Mouse (Mus musculus): ENCODE results near the gene Nyap2.

DNA sequence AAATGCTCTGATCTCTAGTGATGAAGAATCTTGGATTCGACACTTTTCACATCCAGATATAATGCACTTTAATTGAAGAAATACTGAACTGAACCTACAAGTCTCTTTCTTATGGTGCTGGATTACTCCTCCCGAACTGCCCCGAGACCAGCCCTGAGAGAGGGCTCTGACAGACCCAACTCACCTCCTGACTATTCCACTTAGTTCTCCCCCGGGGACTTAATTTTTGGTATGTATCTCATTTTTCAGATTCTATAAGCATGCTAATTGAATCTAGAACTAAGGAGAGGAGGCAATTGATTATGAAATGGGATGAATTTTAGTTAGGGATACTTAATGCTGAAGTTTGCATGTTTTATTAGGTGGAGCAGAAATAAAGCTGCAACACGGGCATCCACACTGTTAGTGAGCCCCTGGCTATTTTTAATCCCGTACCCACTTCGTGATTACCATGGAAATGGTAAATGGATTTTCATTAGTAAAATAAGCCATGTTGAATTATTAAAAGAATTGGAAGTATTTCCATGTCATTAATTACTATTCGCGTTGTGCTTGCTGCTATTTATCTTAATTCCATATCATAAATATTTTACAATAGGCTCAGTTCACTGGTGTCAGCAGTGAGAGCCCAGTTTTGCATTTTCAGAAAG lies 1.0 kb downstream of the Nyap2 start:
- TF ChIP-seq CTCF (IDR thresholded peaks at IDR 0.05; ENCODE audit: low read depth, low read length) (no peak), POLR2A (IDR thresholded peaks at IDR 0.05; ENCODE audit: extremely low read depth, insufficient read depth, low read length) (no peak)

Measured in liver, adult 2 months (tissue).